Mouse (Mus musculus) T-helper 2 cell (primary cell): ENCODE results near the gene Net1.
"Not testable (repeated sequence)": the region's sequence is repeated elsewhere in the genome, so short reads cannot be mapped to it uniquely, and the experiment has no call there.

ENCODE experiments used
- in situ Hi-C: fragments of 300-600 bp; cut with MboI, MseI; formaldehyde crosslinking; loops from one replicate; pipeline ENCODE4 v1.15.1; 2025; ENCODE audit warnings: high pct_unique_total_duplicates

The Net1 gene

GRCm38 (mm10) chr13:3891479-3892087, 26.4 kb downstream of the Net1 start:
- in situ Hi-C loops = no loop called here

GRCm38 (mm10) chr13:3890061-3890460, 28.0 kb downstream of the Net1 start:
- in situ Hi-C loops = no loop called here

GRCm38 (mm10) chr13:3889111-3889510, 28.9 kb downstream of the Net1 start:
- in situ Hi-C loops = no loop called here

GRCm38 (mm10) chr13:3886663-3887062, 31.4 kb downstream of the Net1 start:
- in situ Hi-C loops = no loop called here

GRCm38 (mm10) chr13:3877679-3878220, 40.3 kb downstream of the Net1 start:
- in situ Hi-C loops = no loop called here

- in situ Hi-C loops = no loop called here
These were observed 40.8 kb downstream of the Net1 start for GRCm38 (mm10) chr13:3877185-3877584.

GRCm38 (mm10) chr13:3876448-3876847, 41.6 kb downstream of the Net1 start:
- in situ Hi-C loops = no loop called here

GRCm38 (mm10) chr13:3872832-3873231, 45.2 kb downstream of the Net1 start:
- in situ Hi-C loops = no loop called here

GRCm38 (mm10) chr13:3869901-3870300, 48.1 kb downstream of the Net1 start:
- in situ Hi-C loops = no loop called here

GRCm38 (mm10) chr13:3867158-3867557, 50.9 kb downstream of the Net1 start:
- in situ Hi-C loops = no loop called here

GRCm38 (mm10) chr13:3866355-3867052, 51.5 kb downstream of the Net1 start:
- in situ Hi-C loops = no loop called here

GRCm38 (mm10) chr13:3865648-3866354, 52.2 kb downstream of the Net1 start:
- in situ Hi-C loops = no loop called here

- in situ Hi-C loops = no loop called here
These were observed 55.0 kb downstream of the Net1 start for GRCm38 (mm10) chr13:3862922-3863580.

GRCm38 (mm10) chr13:3862325-3862724, 55.7 kb downstream of the Net1 start:
- in situ Hi-C loops = no loop called here

- in situ Hi-C loops = no loop called here
These were observed 56.8 kb downstream of the Net1 start for GRCm38 (mm10) chr13:3861251-3861650.

GRCm38 (mm10) chr13:3856252-3856651, 61.8 kb downstream of the Net1 start:
- in situ Hi-C loops = no loop called here

- in situ Hi-C loops = no loop called here
These were observed 63.2 kb downstream of the Net1 start for GRCm38 (mm10) chr13:3854856-3855255.

GRCm38 (mm10) chr13:3853648-3854333, 64.2 kb downstream of the Net1 start, which contains the start of gene Calm5:
Gene Calm5, plus strand, starts transcription at chr13:3854173.
- in situ Hi-C loops = not testable (repeated sequence)

- in situ Hi-C loops = no loop called here
These were observed 67.7 kb downstream of the Net1 start for GRCm38 (mm10) chr13:3850330-3850729.

GRCm38 (mm10) chr13:3840662-3841061, 77.4 kb downstream of the Net1 start:
- in situ Hi-C loops = not testable (repeated sequence)

GRCm38 (mm10) chr13:3837312-3837807, 80.7 kb downstream of the Net1 start, which contains the start of gene Calm4:
Gene Calm4, plus strand, starts transcription at chr13:3837757.
- in situ Hi-C loops = not testable (repeated sequence)
